Mouse (Mus musculus) midbrain, embryonic 15.5 days (tissue): ENCODE results near the gene Ecel1. TPM values are rescaled to one million over a fixed set of nuclear protein-coding genes. Genes with fewer than 3 reads are reported as not detected.

Experiments used
- ATAC-seq: fragments of 200-750 bp; cut with Nextera tagmentation; replicated peaks from 2 replicates; pipeline ENCODE4 v1.8.0; 2017; ENCODE audit warnings: moderate TSS enrichment
- H3K27ac ChIP-seq: fragments of 300-500 bp; sonication (generic); 2 replicates; pipeline ENCODE4 v1.5.1; 2015; ENCODE audit warnings: mild to moderate bottlenecking, inconsistent platforms
- H3K27me3 ChIP-seq: fragments of 300-500 bp; sonication (generic); replicated peaks from 2 replicates; pipeline ENCODE4 v1.6.1; 2015; ENCODE audit warnings: inconsistent platforms
- H3K36me3 ChIP-seq: fragments of 300-500 bp; sonication (generic); replicated peaks from 2 replicates; pipeline ENCODE4 v1.6.1; 2015; ENCODE audit warnings: inconsistent platforms
- H3K4me1 ChIP-seq: fragments of 300-500 bp; sonication (generic); 2 replicates; pipeline ENCODE4 v1.6.1; 2015; ENCODE audit warnings: inconsistent platforms
- H3K4me2 ChIP-seq: fragments of 300-500 bp; sonication (generic); 2 replicates; pipeline ENCODE4 v1.6.1; 2015; ENCODE audit warnings: inconsistent platforms, mild to moderate bottlenecking, moderate library complexity
- H3K4me3 ChIP-seq: fragments of 300-500 bp; sonication (generic); 2 replicates; pipeline ENCODE4 v1.5.1; 2015; ENCODE audit warnings: mild to moderate bottlenecking, inconsistent platforms
- H3K9ac ChIP-seq: fragments of 300-500 bp; sonication (generic); 2 replicates; pipeline ENCODE4 v1.6.1; 2015; ENCODE audit warnings: mild to moderate bottlenecking, inconsistent platforms
- H3K9me3 ChIP-seq: fragments of 300-500 bp; sonication (generic); 2 replicates; pipeline ENCODE4 v1.6.1; 2016; ENCODE audit warnings: inconsistent platforms
- WGBS: fragments of 180-500 bp; shearing (Covaris S2); methylation state at CpG from one replicate; pipeline ENCODE4 v1.1.7; 2015; ENCODE audit warnings: mixed read lengths; 5-methylcytosine and 5-hydroxymethylcytosine counted together
- polyA plus RNA-seq: library from polyadenylated mRNA; unstranded; fragments of >200 nt; fragmentation: Nextera tagmentation; extraction: Ambion mirVana; gene quantifications from 2 replicates; pipeline ENCODE4 v1.2.1, GENCODE M21; 2015

Gene Ecel1
- polyA plus RNA-seq, 1 experiment from 2014 or later = 23.3 TPM

DNA sequence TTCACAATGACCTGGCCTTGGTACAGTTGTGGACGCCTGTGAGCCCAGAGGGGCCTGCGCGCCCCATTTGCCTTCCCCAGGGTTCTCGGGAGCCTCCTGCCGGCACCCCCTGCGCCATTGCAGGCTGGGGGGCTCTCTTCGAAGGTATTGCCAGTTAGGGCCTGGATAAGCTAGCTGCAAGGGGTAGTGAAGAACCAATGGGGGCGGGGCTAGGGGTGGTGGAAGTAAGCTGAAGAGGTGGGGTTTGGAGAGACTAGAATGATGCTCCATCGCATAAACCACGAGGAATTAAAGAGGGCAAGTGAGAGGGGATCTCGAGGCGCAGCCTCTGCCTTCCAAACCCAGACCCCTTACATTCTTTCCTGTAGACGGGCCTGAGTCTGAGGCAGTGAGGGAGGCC is 29.2 kb upstream of the Ecel1 start:
- Histone ChIP-seq H3K9me3 (no peaks in the 10 kb centered on the region), H3K4me2 (no peak overlapping the region), H3K4me1 (peaks cover 18% of the 10 kb centered on the region), H3K27ac (no peak overlapping the region), H3K27me3 (peaks cover 49% of the 10 kb centered on the region), H3K9ac (no peak overlapping the region), H3K36me3 (no peaks in the 10 kb centered on the region), H3K4me3 (no peak overlapping the region)
- 13% methylated on average over 13 of the region's 13 CpGs for WGBS
- no peak for ATAC-seq

DNA sequence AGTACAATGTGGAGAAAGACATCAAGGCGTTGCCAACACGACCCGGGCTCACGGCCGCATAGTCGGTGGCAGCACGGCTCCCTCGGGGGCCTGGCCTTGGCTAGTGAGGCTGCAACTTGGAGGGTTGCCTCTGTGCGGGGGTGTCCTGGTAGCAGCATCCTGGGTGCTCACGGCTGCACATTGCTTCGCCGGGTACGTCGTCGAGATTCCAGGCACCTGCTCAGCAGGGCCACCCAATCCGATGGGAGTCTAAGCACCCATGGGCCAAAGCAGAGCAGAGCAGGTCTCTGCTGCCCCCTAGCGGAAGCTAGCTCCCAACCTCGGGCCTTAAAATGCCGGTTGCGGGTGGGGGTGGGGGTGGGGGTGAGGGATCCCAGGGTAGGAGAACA is 28.4 kb upstream of the Ecel1 start:
- Histone ChIP-seq H3K4me3 (peak overlapping the region; percentile 10; the same call in 1 of the 2 replicates), H3K4me2 (peak overlapping the region; percentile 36), H3K36me3 (no peaks in the 10 kb centered on the region), H3K9me3 (no peaks in the 10 kb centered on the region), H3K9ac (no peak overlapping the region), H3K27me3 (peaks cover 49% of the 10 kb centered on the region), H3K4me1 (peaks cover 18% of the 10 kb centered on the region), H3K27ac (no peak overlapping the region)
- ATAC-seq = no peak; the same call in 1 of the 2 replicates
- WGBS = 9% methylated on average over 20 of the region's 20 CpGs

DNA sequence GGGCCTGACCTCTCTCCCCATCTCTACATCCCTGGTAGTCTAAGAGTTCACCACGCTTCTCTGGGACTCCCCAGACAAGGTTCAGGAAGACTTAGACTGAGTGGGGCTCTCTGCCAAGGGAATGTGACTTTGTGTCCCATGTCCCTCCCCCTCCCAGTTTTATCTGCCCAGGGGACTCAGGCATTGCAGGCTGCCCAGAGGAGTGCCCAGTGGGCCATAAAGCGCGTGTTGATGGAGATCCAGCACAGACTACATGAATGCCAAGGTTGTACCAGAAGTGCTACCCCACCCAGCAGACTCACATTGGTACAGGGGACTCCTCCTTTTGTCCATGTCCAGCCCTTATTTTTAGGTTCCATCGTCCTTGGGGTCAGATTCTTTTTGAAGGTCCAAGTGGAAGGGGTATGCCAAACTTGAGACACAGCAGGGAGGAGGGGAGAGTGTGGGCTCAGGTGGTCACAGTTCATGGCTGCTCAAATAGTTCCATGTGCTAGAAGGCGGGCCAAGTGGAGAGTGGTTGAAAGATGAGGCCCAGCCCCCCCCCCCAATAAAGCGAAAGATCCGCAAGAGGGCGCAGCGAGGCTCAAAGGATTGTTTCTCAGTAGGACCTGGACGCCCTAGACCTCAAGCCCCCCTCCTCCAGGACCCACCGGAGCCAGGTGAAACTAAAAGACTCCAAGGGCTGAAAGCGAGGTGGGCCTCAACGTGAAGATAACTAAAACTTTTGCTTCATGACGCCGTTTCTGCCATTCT is 27.9 kb upstream of the Ecel1 start:
- H3K27ac ChIP-seq = no peak overlapping the region
- no peak for ATAC-seq
- H3K9me3 ChIP-seq = no peaks in the 10 kb centered on the region
- H3K4me3 ChIP-seq = peak overlapping the region; percentile 10; the same call in 1 of the 2 replicates
- H3K27me3 ChIP-seq = peaks cover 49% of the 10 kb centered on the region
- 36% methylated on average over 15 of the region's 15 CpGs for WGBS
- no peaks in the 10 kb centered on the region for H3K36me3 ChIP-seq
- no peak overlapping the region for H3K9ac ChIP-seq
- H3K4me2 ChIP-seq = peak overlapping the region; percentile 36
- H3K4me1 ChIP-seq = peaks cover 18% of the 10 kb centered on the region

DNA sequence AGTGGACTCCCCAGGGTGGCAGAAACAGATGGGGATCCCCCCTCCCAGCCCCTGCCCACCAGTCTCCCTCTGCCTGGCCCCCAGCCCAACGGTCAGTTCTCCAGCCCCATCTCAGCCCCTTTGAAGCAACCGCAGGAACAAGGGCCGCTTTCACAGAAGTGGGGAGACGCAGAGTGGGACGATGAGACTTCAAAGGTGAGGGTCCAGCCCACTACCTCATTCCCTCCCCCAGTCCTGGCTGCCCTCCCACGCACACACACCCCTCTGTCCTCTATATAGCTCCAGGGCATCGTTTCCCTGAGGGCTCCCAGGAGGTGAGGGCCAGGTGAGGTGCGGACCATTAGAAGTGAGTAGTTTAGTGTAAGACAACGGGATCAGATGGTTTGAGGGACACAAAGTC is 26.7 kb upstream of the Ecel1 start, which contains the start of gene Prss56:
Gene Prss56, plus strand, starts transcription at position 301 of the 400 bp plus-strand sequence.
- peaks cover 46% of the 10 kb centered on the region for H3K27me3 ChIP-seq
- no peak within 1 kb of the TSS for H3K27ac ChIP-seq
- no peak within 1 kb of the TSS for H3K4me2 ChIP-seq
- H3K4me3 ChIP-seq = no peak within 1 kb of the TSS
- H3K9ac ChIP-seq = no peak within 1 kb of the TSS
- H3K9me3 ChIP-seq = no peaks in the 10 kb centered on the region
- no peak for ATAC-seq
- no peaks in the 10 kb centered on the region for H3K36me3 ChIP-seq
- 71% methylated on average over 9 of the region's 9 CpGs for WGBS
- H3K4me1 ChIP-seq = peaks cover 18% of the 10 kb centered on the region

DNA sequence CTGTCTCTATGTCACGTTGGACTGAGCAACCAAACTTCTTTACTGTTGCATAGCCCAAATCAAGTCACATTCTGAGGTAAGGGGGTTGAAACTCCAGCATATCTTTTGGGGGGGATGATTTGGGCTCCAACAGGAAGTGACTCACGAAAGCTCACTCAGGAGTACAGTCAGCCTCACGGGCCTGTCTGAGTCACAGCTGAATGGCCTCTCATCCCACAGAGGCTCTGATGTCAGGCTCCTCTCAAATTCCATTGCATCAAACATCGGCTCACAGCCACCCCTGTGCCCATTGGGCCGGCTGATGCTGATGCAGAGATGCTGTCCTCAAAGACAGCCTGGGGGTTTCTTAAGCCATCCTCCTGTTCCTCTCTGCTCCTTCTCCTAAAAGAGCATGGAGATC is 24.6 kb upstream of the Ecel1 start:
- no peak for ATAC-seq
- H3K36me3 ChIP-seq = no peaks in the 10 kb centered on the region
- WGBS = 68% methylated on average over 5 of the region's 5 CpGs
- H3K4me1 ChIP-seq = peaks cover 10% of the 10 kb centered on the region
- H3K9me3 ChIP-seq = no peaks in the 10 kb centered on the region
- H3K27me3 ChIP-seq = peaks cover 29% of the 10 kb centered on the region
- H3K9ac ChIP-seq = no peak overlapping the region
- no peak overlapping the region for H3K4me2 ChIP-seq
- H3K4me3 ChIP-seq = no peak overlapping the region
- no peak overlapping the region for H3K27ac ChIP-seq

DNA sequence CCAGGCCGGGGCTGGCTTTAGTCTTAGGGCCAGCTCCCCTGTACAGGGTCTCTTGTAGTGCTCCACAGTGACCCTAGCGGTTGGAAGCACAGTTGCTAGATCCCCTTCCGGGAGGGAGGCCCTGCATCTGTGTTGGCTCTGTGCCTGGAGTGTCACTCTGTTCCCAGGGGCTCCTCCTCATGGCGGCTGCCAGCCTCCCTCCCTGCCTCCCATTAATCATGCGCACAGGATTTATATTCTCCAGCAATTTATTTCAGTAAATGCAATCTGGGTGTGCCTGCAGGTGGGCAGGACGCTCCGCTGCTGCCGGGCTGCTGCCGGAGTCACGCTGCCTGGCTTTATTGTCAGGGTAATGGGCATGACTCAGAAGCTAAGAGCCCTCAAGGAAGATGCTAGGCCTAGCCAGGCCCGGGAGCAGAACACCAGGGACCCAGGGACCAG is 19.6 kb upstream of the Ecel1 start:
- Histone ChIP-seq H3K9ac (no peak overlapping the region), H3K27ac (no peak overlapping the region)
- ATAC-seq = peak; percentile 74

DNA sequence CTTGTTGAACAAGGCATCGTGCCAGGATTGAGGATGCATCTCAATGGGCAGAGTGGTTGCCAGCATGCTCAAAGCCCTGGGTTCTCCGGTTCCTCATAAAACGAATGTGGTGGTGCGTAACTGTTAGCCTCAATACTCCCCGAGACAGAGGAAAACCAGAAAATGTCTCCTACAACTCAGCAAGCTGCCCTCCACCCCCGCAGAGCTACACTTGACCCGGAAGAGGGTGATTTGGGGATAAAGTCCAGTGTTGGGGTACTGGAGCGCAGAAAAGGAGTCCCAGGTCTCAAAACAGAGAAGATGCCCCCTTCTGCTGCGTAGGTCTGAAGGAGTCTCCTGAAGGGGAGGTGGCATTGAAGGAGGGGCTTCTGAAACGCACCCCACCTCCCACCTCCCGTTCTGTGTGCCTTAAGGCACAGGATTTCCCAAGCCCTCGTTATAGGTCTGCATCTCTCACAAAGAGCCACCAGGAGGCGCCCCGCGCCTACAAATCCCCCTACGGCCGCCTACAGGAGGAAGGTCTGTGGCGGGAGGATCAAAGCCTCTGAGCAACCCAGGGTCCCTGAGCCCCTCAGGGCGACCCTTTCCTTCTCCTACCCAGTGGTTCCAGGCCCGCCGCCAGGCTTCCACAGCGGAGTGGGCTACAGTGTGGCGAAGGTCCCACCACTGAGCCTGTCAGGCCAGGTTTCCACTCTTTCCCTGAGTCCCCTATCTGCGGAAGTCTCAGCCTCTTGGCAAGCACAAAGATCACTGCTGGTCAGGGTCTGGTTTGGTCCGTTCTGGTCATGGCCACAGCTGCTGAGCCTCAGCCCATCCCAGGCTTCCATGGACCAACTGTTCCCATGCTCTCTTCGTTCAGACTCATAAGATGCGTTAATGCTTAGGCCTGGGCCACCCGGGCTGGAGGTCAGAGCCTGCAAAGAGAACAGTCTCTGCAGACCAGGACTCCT is 18.0 kb upstream of the Ecel1 start:
- H3K4me1 ChIP-seq = peaks cover 36% of the 10 kb centered on the region
- no peak for ATAC-seq
- H3K36me3 ChIP-seq = no peaks in the 10 kb centered on the region
- H3K4me2 ChIP-seq = no peak overlapping the region
- H3K9me3 ChIP-seq = no peaks in the 10 kb centered on the region
- WGBS = 23% methylated on average over 28 of the region's 28 CpGs
- H3K9ac ChIP-seq = no peak overlapping the region
- no peak overlapping the region for H3K27ac ChIP-seq
- no peak overlapping the region for H3K4me3 ChIP-seq
- H3K27me3 ChIP-seq = no peaks in the 10 kb centered on the region; the same call in 1 of the 2 replicates

More for the DNA sequence above, 19.6 kb upstream of the Ecel1 start:
- no peaks in the 10 kb centered on the region; the same call in 1 of the 2 replicates for H3K27me3 ChIP-seq
- no peaks in the 10 kb centered on the region for H3K36me3 ChIP-seq
- peaks cover 22% of the 10 kb centered on the region for H3K4me1 ChIP-seq
- no peaks in the 10 kb centered on the region for H3K9me3 ChIP-seq
- WGBS = 5% methylated on average over 11 of the region's 11 CpGs
- H3K4me3 ChIP-seq = no peak overlapping the region
- H3K4me2 ChIP-seq = peak overlapping the region; percentile 9; the same call in 1 of the 2 replicates

DNA sequence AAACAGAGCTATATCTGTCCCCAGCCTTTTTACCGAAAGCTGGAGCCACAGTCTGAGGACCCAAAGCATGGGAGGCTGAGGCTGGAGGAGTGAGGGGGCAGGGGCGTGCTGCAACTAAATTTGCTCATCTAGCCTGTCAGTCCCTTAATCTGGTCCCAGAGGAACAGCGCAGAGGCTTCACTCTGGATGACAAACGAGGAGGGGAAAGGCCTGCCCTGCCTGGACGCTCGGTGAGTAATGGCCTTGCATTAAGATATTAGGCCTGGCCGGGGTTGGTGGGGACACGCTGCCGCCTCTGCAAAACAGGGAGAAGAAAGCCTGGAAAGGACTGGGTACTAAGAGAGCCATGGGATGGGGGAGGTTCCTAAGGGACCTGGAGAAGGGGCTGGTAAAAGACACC is 16.0 kb upstream of the Ecel1 start:
- no peak for ATAC-seq
- H3K9me3 ChIP-seq = no peaks in the 10 kb centered on the region
- 30% methylated on average over 9 of the region's 9 CpGs for WGBS
- H3K9ac ChIP-seq = no peak overlapping the region
- no peak overlapping the region for H3K4me2 ChIP-seq
- no peak overlapping the region for H3K4me3 ChIP-seq
- peaks cover 44% of the 10 kb centered on the region for H3K4me1 ChIP-seq
- H3K36me3 ChIP-seq = no peaks in the 10 kb centered on the region
- no peaks in the 10 kb centered on the region; the same call in 1 of the 2 replicates for H3K27me3 ChIP-seq
- no peak overlapping the region for H3K27ac ChIP-seq

DNA sequence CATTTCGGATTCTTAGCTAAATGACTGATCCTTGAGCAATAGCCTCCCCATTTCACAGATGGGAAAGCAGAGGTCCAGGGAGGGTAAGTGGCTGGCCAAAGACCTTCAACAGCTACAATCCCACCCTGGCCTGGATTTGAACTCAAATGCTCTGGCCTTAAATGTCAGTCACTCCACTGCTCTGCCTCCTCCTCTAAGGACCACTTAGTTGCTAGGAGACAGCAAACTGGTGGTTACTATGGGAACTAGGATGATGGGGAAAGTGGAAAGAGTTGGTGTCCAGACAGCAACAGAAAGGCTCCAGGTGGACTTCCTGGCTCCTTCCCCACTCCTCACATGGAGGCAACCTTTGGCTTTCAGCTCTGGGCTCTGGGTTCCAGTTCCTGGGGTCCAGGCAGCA is 15.0 kb upstream of the Ecel1 start:
- Histone ChIP-seq H3K4me2 (no peak overlapping the region), H3K27me3 (no peaks in the 10 kb centered on the region; the same call in 1 of the 2 replicates), H3K4me3 (no peak overlapping the region), H3K9me3 (no peaks in the 10 kb centered on the region), H3K36me3 (no peaks in the 10 kb centered on the region), H3K27ac (no peak overlapping the region), H3K9ac (no peak overlapping the region), H3K4me1 (peaks cover 44% of the 10 kb centered on the region)
- ATAC-seq = 0 out of 2 replicates have a peak, but pooled peaks have one; percentile 24
- WGBS = 90% methylated on average over 1 of the region's 1 CpGs

DNA sequence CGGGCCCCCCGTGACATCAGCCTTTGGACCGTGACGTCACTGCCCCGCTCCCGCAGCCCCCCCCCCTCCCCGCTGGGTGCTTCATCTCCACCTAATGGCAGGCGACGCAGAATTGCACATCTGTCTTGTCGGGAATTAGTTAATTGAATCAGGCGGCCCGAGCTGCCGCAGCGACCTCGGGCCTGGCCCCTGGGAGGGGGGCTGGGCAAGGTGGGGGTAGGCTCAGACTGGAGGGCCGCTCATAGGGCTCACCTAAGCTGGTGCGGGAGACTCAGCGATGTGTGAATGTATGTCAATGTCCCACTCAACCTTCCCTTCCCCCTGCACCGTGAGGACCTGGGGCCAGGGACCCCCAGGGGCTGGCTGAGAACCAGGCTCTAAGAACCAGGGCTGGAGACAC is 14.1 kb upstream of the Ecel1 start:
- no peak overlapping the region for H3K4me2 ChIP-seq
- ATAC-seq = peak; percentile 40
- no peaks in the 10 kb centered on the region for H3K36me3 ChIP-seq
- H3K9ac ChIP-seq = no peak overlapping the region
- H3K4me1 ChIP-seq = peaks cover 38% of the 10 kb centered on the region
- H3K27me3 ChIP-seq = no peaks in the 10 kb centered on the region; the same call in 1 of the 2 replicates
- no peak overlapping the region for H3K4me3 ChIP-seq
- no peaks in the 10 kb centered on the region for H3K9me3 ChIP-seq
- no peak overlapping the region for H3K27ac ChIP-seq
- 6% methylated on average over 18 of the region's 19 CpGs for WGBS

DNA sequence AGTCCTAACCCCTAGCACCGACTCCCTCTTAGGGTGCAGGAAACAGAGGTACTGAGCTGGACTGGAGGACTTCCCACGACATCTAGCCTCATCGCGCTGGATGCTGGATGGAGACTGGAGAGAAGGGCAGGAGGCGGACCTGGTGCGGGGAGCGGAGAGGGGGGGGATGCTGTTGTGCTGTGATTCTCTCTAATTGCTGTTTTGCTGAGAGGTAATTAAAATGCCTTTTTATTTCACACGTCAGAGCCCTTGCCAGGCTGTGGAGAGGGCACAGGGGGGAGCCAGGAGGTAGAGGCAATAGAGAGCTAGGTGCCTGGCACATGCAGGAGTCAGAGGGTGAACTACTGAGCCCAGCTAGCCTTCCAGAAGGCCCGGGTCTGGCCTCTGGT is 8.5 kb upstream of the Ecel1 start:
- 50% methylated on average over 9 of the region's 9 CpGs for WGBS
- Histone ChIP-seq H3K4me3 (no peak overlapping the region), H3K27ac (no peak overlapping the region), H3K4me1 (peaks cover 21% of the 10 kb centered on the region), H3K9me3 (no peaks in the 10 kb centered on the region), H3K27me3 (no peaks in the 10 kb centered on the region), H3K36me3 (no peaks in the 10 kb centered on the region), H3K4me2 (no peak overlapping the region), H3K9ac (no peak overlapping the region)
- ATAC-seq = 0 out of 2 replicates have a peak, but pooled peaks have one; percentile 10

DNA sequence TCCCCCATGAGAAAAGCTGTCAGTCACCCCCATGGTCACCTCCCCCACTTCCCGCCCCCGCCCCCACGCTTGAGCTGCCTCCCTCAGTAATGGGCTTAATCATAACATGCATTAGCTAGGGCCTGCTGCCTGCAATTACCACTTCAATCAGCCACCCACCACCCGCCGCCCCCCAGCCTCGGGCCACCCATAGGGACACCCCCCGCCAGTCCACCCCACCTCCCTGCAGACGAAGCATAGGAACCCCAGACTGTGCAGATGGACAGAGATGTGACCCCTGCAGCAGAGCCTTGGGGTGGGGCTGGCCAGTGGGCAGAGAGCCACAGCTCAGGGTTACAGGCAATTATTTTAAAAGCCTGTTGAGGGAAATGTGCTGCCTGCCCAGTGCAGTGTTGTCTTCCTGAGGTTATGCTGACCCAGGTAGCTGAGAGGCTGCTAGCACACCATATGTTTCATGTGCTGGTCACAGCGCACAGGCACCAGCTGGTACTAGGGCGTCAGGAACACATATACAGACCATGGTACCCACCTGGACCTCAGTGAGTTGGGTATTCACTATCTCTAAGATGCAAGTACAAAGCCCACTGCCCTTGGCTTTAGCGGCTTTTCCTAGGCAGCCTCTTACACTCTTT is 8.0 kb upstream of the Ecel1 start:
- H3K4me2 ChIP-seq = no peak overlapping the region
- no peak overlapping the region for H3K4me3 ChIP-seq
- no peaks in the 10 kb centered on the region for H3K9me3 ChIP-seq
- peaks cover 16% of the 10 kb centered on the region for H3K4me1 ChIP-seq
- no peaks in the 10 kb centered on the region for H3K36me3 ChIP-seq
- H3K27me3 ChIP-seq = no peaks in the 10 kb centered on the region
- H3K9ac ChIP-seq = no peak overlapping the region
- H3K27ac ChIP-seq = no peak overlapping the region; the same call in 1 of the 2 replicates
- 32% methylated on average over 11 of the region's 11 CpGs for WGBS
- ATAC-seq = peak; percentile 65
